Mouse (Mus musculus) liver, postnatal 0 days (tissue): Measurements from ENCODE around the gene Zrsr1.

ENCODE experiments used
- CTCF ChIP-seq: sonication (generic); IDR thresholded peaks from 2 replicates; pipeline ENCODE4 v1.5.1; 2016; ENCODE audit warnings: antibody characterized with exemption, low read depth
- EP300 ChIP-seq: IDR thresholded peaks from 2 replicates; pipeline ENCODE4 v1.6.1; 2016; ENCODE audit warnings: antibody characterized with exemption, low read depth, mild to moderate bottlenecking

DNA sequence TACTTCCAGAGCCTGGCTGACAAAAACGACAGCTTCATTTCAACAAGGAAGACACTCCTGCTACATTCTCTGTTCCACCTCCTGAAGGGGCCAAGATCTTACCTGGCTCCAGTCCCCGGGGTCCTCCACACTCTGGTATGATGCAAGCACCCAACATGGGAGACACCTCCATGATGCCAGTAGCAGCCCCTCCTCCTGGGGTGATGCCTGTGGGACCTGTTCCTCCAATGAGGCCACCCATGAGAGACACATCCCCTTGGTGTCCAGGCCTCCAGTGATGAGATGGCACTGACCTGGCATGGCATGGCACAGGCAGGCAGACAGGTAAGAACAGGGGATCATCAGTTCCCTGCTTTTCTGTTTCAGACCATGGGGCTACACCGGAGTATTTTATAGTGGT is 6.4 kb downstream of the Zrsr1 start:
- TF ChIP-seq CTCF (no peak), EP300 (no peak)
